ENCODE assay signal across 13 mouse cellular contexts in genomic region chr12:36028968-36029645, GRCm38 (mm10). TPM values are rescaled to one million over a fixed set of nuclear protein-coding genes. Genes with fewer than 3 reads are reported as not detected.
DNase-seq lines count a peak whose midpoint lies in the region; ATAC-seq lines count a peak whose summit lies in the region.
"Had no signal": no experiment of that assay in that cellular context is flagged by ENCODE, and none has a peak within 500 bp of the region (broad histone marks: within the 10 kb centered on the region; RNA-seq: fewer than 3 reads in every experiment).

No protein-coding gene starts in this region.

- WGBS in lung, embryonic 16.5 days = 37% methylated on average over 5 of the region's 5 CpGs
- 44% methylated on average over 5 of the region's 5 CpGs for WGBS in limb, embryonic 13.5 days
- WGBS in forebrain, embryonic 10.5 days = 72% methylated on average over 5 of the region's 5 CpGs

- peak overlapping the region; percentile 18 for H3K27ac ChIP-seq in lung, embryonic 16.5 days (ENCODE audit: low read length)
- H3K27ac ChIP-seq in limb, embryonic 13.5 days = no peak overlapping the region; the same call in 1 of the 2 replicates
- H3K27ac ChIP-seq in forebrain, embryonic 10.5 days = no peak overlapping the region
- H3K27ac ChIP-seq: neural tube, embryonic 15.5 days; stomach, embryonic 15.5 days had no signal

- H3K9me3 ChIP-seq in lung, embryonic 16.5 days (ENCODE audit: control insufficient read depth, low read length) = no peaks in the 10 kb centered on the region
- no peaks in the 10 kb centered on the region for H3K9me3 ChIP-seq in limb, embryonic 13.5 days
- peaks cover 6% of the 10 kb centered on the region; the same call in 1 of the 2 replicates for H3K9me3 ChIP-seq in forebrain, embryonic 10.5 days
- H3K9me3 ChIP-seq: stomach, embryonic 15.5 days had no signal

- H3K4me2 ChIP-seq in lung, embryonic 16.5 days (ENCODE audit: low read depth, low read length) = no peak overlapping the region
- no peak overlapping the region for H3K4me2 ChIP-seq in limb, embryonic 13.5 days (replicated peaks)
- H3K4me2 ChIP-seq: neural tube, embryonic 15.5 days; stomach, embryonic 15.5 days had no signal

- peaks cover 15% of the 10 kb centered on the region for H3K4me1 ChIP-seq in lung, embryonic 16.5 days (replicated peaks; ENCODE audit: control insufficient read depth, insufficient read depth, low read length)
- H3K4me1 ChIP-seq in limb, embryonic 13.5 days = 0 out of 2 replicates have a peak, but pooled peaks cover 13% of the 10 kb centered on the region
- H3K4me1 ChIP-seq in forebrain, embryonic 10.5 days = no peaks in the 10 kb centered on the region
- H3K4me1 ChIP-seq: stomach, embryonic 15.5 days had no signal

- no peak overlapping the region for H3K9ac ChIP-seq in lung, embryonic 16.5 days (ENCODE audit: low read length)
- H3K9ac ChIP-seq in limb, embryonic 13.5 days = no peak overlapping the region
- H3K9ac ChIP-seq: neural tube, embryonic 15.5 days; stomach, embryonic 15.5 days had no signal

- peak; percentile 68 for ATAC-seq in lung, embryonic 16.5 days (ENCODE audit: low read depth)
- ATAC-seq in CD4-positive, CD25-positive, alpha-beta regulatory T cell, adult 4 months = peak; percentile 21
- ATAC-seq in limb, embryonic 13.5 days (ENCODE audit: low FRiP score, low read depth) = peak; percentile 66
- ATAC-seq: inflammation-experienced regulatory T-cells, adult 6 months had no signal

- H3K27me3 ChIP-seq in lung, embryonic 16.5 days (ENCODE audit: control insufficient read depth, insufficient read depth, low read depth, low read length) = no peaks in the 10 kb centered on the region
- H3K27me3 ChIP-seq in limb, embryonic 13.5 days = no peaks in the 10 kb centered on the region
- H3K27me3 ChIP-seq in forebrain, embryonic 10.5 days (ENCODE audit: poor library complexity, severe bottlenecking) = no peaks in the 10 kb centered on the region
- H3K27me3 ChIP-seq: neural tube, embryonic 15.5 days; stomach, embryonic 15.5 days had no signal

- no peak overlapping the region for H3K4me3 ChIP-seq in lung, embryonic 16.5 days (ENCODE audit: low read length)
- H3K4me3 ChIP-seq in limb, embryonic 13.5 days = no peak overlapping the region
- no peak overlapping the region for H3K4me3 ChIP-seq in forebrain, embryonic 10.5 days
- H3K4me3 ChIP-seq: neural tube, embryonic 15.5 days; stomach, embryonic 15.5 days had no signal

- 0 out of 2 replicates have a peak, but pooled peaks cover 2% of the 10 kb centered on the region for H3K36me3 ChIP-seq in lung, embryonic 16.5 days (ENCODE audit: control insufficient read depth, insufficient read depth, low read length)
- no peaks in the 10 kb centered on the region for H3K36me3 ChIP-seq in limb, embryonic 13.5 days
- peaks cover 15% of the 10 kb centered on the region for H3K36me3 ChIP-seq in forebrain, embryonic 10.5 days (replicated peaks)
- H3K36me3 ChIP-seq: neural tube, embryonic 15.5 days; stomach, embryonic 15.5 days had no signal

- peak; percentile 89 for DNase-seq in heart, adult 11 months
- DNase-seq in heart, postnatal 4 days = no peak
- no peak for DNase-seq in lung, postnatal 25 days (ENCODE audit: low spot score)
- DNase-seq in kidney, adult 8-10 months = no peak
- DNase-seq in forebrain, embryonic 10.5 days (ENCODE audit: extremely low spot score, low spot score) = no peak
- DNase-seq: cerebellum, adult 11 months had no signal

RNA-seq across cellular contexts. Expression of gene Tspan13, which starts 13.2 kb away (rescaled TPM):
- 10 to 100 TPM; 53.1 to 59.6 TPM for total RNA-seq in heart, postnatal 4 days (2021)
- 134 and 139 TPM in 2 replicates for polyA plus RNA-seq in lung, embryonic 16.5 days (2015; fragmentation: Nextera tagmentation; extraction: Ambion mirVana)
- 100 to 1,000 TPM; 219 to 252 TPM for polyA plus RNA-seq in CD4-positive, CD25-positive, alpha-beta regulatory T cell, adult 4 months (2017; shearing (Covaris generic))
- polyA plus RNA-seq in limb, embryonic 13.5 days (2015; fragmentation: Nextera tagmentation; extraction: Ambion mirVana) = 56.4 and 57.4 TPM in 2 replicates
- 160 and 161 TPM in 2 replicates for polyA plus RNA-seq in forebrain, embryonic 10.5 days (2016; fragmentation: Nextera tagmentation; extraction: Ambion mirVana)

RNA-seq across cellular contexts. Expression of gene Agr2, which starts 36.4 kb away (rescaled TPM):
- total RNA-seq in heart, postnatal 4 days (2021) = not detected
- polyA plus RNA-seq in lung, embryonic 16.5 days (2015; fragmentation: Nextera tagmentation; extraction: Ambion mirVana) = 6.9 and 11.0 TPM in 2 replicates
- not detected for polyA plus RNA-seq in CD4-positive, CD25-positive, alpha-beta regulatory T cell, adult 4 months (2017; shearing (Covaris generic))
- 0.32 and 1.5 TPM in 2 replicates for polyA plus RNA-seq in limb, embryonic 13.5 days (2015; fragmentation: Nextera tagmentation; extraction: Ambion mirVana)
- polyA plus RNA-seq in forebrain, embryonic 10.5 days (2016; fragmentation: Nextera tagmentation; extraction: Ambion mirVana) = not detected in 2 replicates
- total RNA-seq: layer of hippocampus, postnatal 14 days had no signal
- polyA plus RNA-seq: inflammation-experienced regulatory T-cells, adult 6 months; neural tube, embryonic 15.5 days had no signal
